Mouse (Mus musculus) left cerebral cortex, adult 2 months (tissue): ENCODE results near the gene Itga9. TPM values are rescaled to one million over a fixed set of nuclear protein-coding genes. Genes with fewer than 3 reads are reported as not detected.

ENCODE experiments used
- DNase-seq, 2 experiments: peaks; one replicate each; pipeline ENCODE4 v3.0.0; 2021 to 2022; ENCODE audit warnings: low spot score in 2 of 2, mixed read lengths in 1 of 2; ENCODE audit errors: extremely low spot score in 1 of 2
- H3K27ac ChIP-seq: fragments of 200-600 bp; 2 replicates; pipeline ENCODE4 v1.8.1; 2022
- H3K4me3 ChIP-seq: fragments of 200-600 bp; 2 replicates; pipeline ENCODE4 v1.8.1; 2022
- CTCF ChIP-seq: fragments of 200-600 bp; IDR thresholded peaks from 2 replicates; pipeline ENCODE4 v1.8.1; 2022; ENCODE audit warnings: antibody characterized with exemption, mild to moderate bottlenecking, moderate library complexity
- intact Hi-C: fragments of 180-260 bp; cut with DNase I; formaldehyde crosslinking; loops from one replicate; pipeline ENCODE4 v1.15.1; 2025
- total RNA-seq, 2 experiments: library from RNA; stranded (reverse); gene quantifications; 2 replicates each; pipeline ENCODE4 v1.2.3; 2021

Itga9 gene
- total RNA-seq, 2 experiments from 2014 or later, result 8.2 to 8.3 TPM

- DNase-seq, result no peak
- H3K4me3 ChIP-seq, result no peak overlapping the region
- intact Hi-C loops, result no loop called here
- no peak overlapping the region for H3K27ac ChIP-seq
- no peak for TF ChIP-seq CTCF
These were observed 53.8 kb downstream of the Itga9 start for GRCm38 (mm10) chr9:118660259-118660658.

- DNase-seq, result no peak
- intact Hi-C loops, result no loop called here
- Histone ChIP-seq H3K4me3 (no peak overlapping the region), H3K27ac (no peak overlapping the region)
- TF ChIP-seq CTCF, result no peak
These were observed 55.5 kb downstream of the Itga9 start for GRCm38 (mm10) chr9:118662026-118662425.

GRCm38 (mm10) chr9:118662476-118662875, 56.0 kb downstream of the Itga9 start:
- Histone ChIP-seq H3K27ac (no peak overlapping the region), H3K4me3 (no peak overlapping the region)
- intact Hi-C loops, result no loop called here
- no peak for TF ChIP-seq CTCF
- DNase-seq, result no peak

- Histone ChIP-seq H3K4me3 (no peak overlapping the region), H3K27ac (no peak overlapping the region)
- TF ChIP-seq CTCF, result no peak
- DNase-seq, result no peak
- intact Hi-C loops, result no loop called here
These were observed 57.4 kb downstream of the Itga9 start for GRCm38 (mm10) chr9:118663938-118664337.

- DNase-seq, result no peak
- no peak overlapping the region for H3K4me3 ChIP-seq
- no peak for TF ChIP-seq CTCF
- H3K27ac ChIP-seq, result no peak overlapping the region
- intact Hi-C loops, result no loop called here
These were observed 59.6 kb downstream of the Itga9 start for GRCm38 (mm10) chr9:118666069-118666468.

- Histone ChIP-seq H3K4me3 (no peak overlapping the region), H3K27ac (no peak overlapping the region)
- DNase-seq, result no peak
- TF ChIP-seq CTCF, result no peak
- intact Hi-C loops, result no loop called here
These were observed 63.2 kb downstream of the Itga9 start for GRCm38 (mm10) chr9:118669696-118670095.

GRCm38 (mm10) chr9:118674277-118674676, 67.8 kb downstream of the Itga9 start:
- TF ChIP-seq CTCF, result no peak
- intact Hi-C loops, result no loop called here
- no peak overlapping the region for H3K27ac ChIP-seq
- no peak for DNase-seq
- no peak overlapping the region for H3K4me3 ChIP-seq

GRCm38 (mm10) chr9:118674761-118675160, 68.3 kb downstream of the Itga9 start:
- no peak for TF ChIP-seq CTCF
- intact Hi-C loops, result no loop called here
- no peak overlapping the region for H3K27ac ChIP-seq
- H3K4me3 ChIP-seq, result no peak overlapping the region
- DNase-seq, result no peak

GRCm38 (mm10) chr9:118675573-118676170, 69.2 kb downstream of the Itga9 start:
- intact Hi-C loops, result no loop called here
- TF ChIP-seq CTCF, result no peak
- Histone ChIP-seq H3K27ac (no peak overlapping the region), H3K4me3 (no peak overlapping the region)
- no peak for DNase-seq

GRCm38 (mm10) chr9:118676692-118677091, 70.2 kb downstream of the Itga9 start:
- Histone ChIP-seq H3K4me3 (no peak overlapping the region), H3K27ac (no peak overlapping the region)
- no peak for DNase-seq
- TF ChIP-seq CTCF, result no peak
- intact Hi-C loops, result no loop called here

- no peak for TF ChIP-seq CTCF
- intact Hi-C loops, result no loop called here
- H3K4me3 ChIP-seq, result no peak overlapping the region
- DNase-seq, result no peak
- H3K27ac ChIP-seq, result no peak overlapping the region
These were observed 70.9 kb downstream of the Itga9 start for GRCm38 (mm10) chr9:118677349-118677748.

GRCm38 (mm10) chr9:118678020-118678750, 71.7 kb downstream of the Itga9 start:
- intact Hi-C loops, result no loop called here
- no peak for DNase-seq
- TF ChIP-seq CTCF, result no peak

GRCm38 (mm10) chr9:118678759-118679158, 72.3 kb downstream of the Itga9 start:
- Histone ChIP-seq H3K27ac (no peak overlapping the region), H3K4me3 (no peak overlapping the region)
- no peak for TF ChIP-seq CTCF
- DNase-seq, result no peak
- intact Hi-C loops, result no loop called here

More at GRCm38 (mm10) chr9:118678020-118678750, 71.7 kb downstream of the Itga9 start:
- Histone ChIP-seq H3K4me3 (no peak overlapping the region), H3K27ac (no peak overlapping the region)
